Mouse (Mus musculus) heart, embryonic 15.5 days (tissue): ENCODE data around the gene Pif1. TPM values are rescaled to one million over a fixed set of nuclear protein-coding genes. Genes with fewer than 3 reads are reported as not detected.

Experiments used
- ATAC-seq: fragments of 200-750 bp; cut with Nextera tagmentation; replicated peaks from 2 replicates; pipeline ENCODE4 v1.8.0; 2017; ENCODE audit warnings: low read depth, moderate TSS enrichment; ENCODE audit not compliant: insufficient number of reproducible peaks, insufficient read depth, low FRiP score
- H3K27ac ChIP-seq: fragments of 300-500 bp; sonication (generic); 2 replicates; pipeline ENCODE4 v1.5.1; 2015; ENCODE audit warnings: mild to moderate bottlenecking, inconsistent platforms
- H3K27me3 ChIP-seq: fragments of 300-500 bp; sonication (generic); 2 replicates; pipeline ENCODE4 v1.6.1; 2015; ENCODE audit warnings: inconsistent platforms
- H3K36me3 ChIP-seq: fragments of 300-500 bp; sonication (generic); 2 replicates; pipeline ENCODE4 v1.6.1; 2015; ENCODE audit warnings: mild to moderate bottlenecking, inconsistent platforms
- H3K4me1 ChIP-seq: fragments of 300-500 bp; sonication (generic); replicated peaks from 2 replicates; pipeline ENCODE4 v1.6.1; 2015; ENCODE audit warnings: inconsistent platforms
- H3K4me2 ChIP-seq: fragments of 300-500 bp; sonication (generic); 2 replicates; pipeline ENCODE4 v1.6.1; 2015; ENCODE audit warnings: inconsistent platforms, mild to moderate bottlenecking, moderate library complexity
- H3K4me3 ChIP-seq: fragments of 300-500 bp; sonication (generic); 2 replicates; pipeline ENCODE4 v1.5.1; 2015; ENCODE audit warnings: mild to moderate bottlenecking, inconsistent platforms
- H3K9ac ChIP-seq: fragments of 300-500 bp; sonication (generic); 2 replicates; pipeline ENCODE4 v1.6.1; 2015; ENCODE audit warnings: mild to moderate bottlenecking, inconsistent platforms
- H3K9me3 ChIP-seq: fragments of 300-500 bp; sonication (generic); replicated peaks from 2 replicates; pipeline ENCODE4 v1.6.1; 2016; ENCODE audit warnings: inconsistent platforms
- WGBS: fragments of 180-500 bp; shearing (Covaris S2); methylation state at CpG from one replicate; pipeline ENCODE4 v1.1.7; 2015; ENCODE audit warnings: mixed read lengths; 5-methylcytosine and 5-hydroxymethylcytosine counted together
- polyA plus RNA-seq: library from polyadenylated mRNA; unstranded; fragments of >200 nt; fragmentation: Nextera tagmentation; extraction: Ambion mirVana; gene quantifications from 2 replicates; pipeline ENCODE4 v1.2.1, GENCODE M21; 2015

Pif1 gene
- 9.8 and 12.8 TPM in 2 replicates for polyA plus RNA-seq

GRCm38 (mm10) chr9:65586406-65587269, at the start of gene Pif1:
Gene Pif1, plus strand, starts transcription at chr9:65587160.
- Histone ChIP-seq H3K4me3 (peak within 1 kb of the TSS; percentile 67), H3K9me3 (no peaks in the 10 kb centered on the region), H3K36me3 (0 out of 2 replicates have a peak, but pooled peaks cover 5% of the 10 kb centered on the region), H3K4me2 (peak within 1 kb of the TSS; percentile 99), H3K27ac (peak within 1 kb of the TSS; percentile 57), H3K27me3 (no peaks in the 10 kb centered on the region), H3K4me1 (peaks cover 36% of the 10 kb centered on the region), H3K9ac (peak within 1 kb of the TSS; percentile 69)
- ATAC-seq = peak; percentile 77; the same call in 1 of the 2 replicates
- WGBS = 11% methylated on average over 28 of the region's 28 CpGs

- Histone ChIP-seq H3K4me1 (peaks cover 20% of the 10 kb centered on the region), H3K36me3 (no peaks in the 10 kb centered on the region), H3K9ac (no peak overlapping the region), H3K27me3 (no peaks in the 10 kb centered on the region), H3K27ac (no peak overlapping the region), H3K4me2 (no peak overlapping the region), H3K9me3 (no peaks in the 10 kb centered on the region), H3K4me3 (no peak overlapping the region)
- no peak for ATAC-seq
- 81% methylated on average over 8 of the region's 8 CpGs for WGBS
Observed at GRCm38 (mm10) chr9:65537901-65538630, 48.9 kb upstream of the Pif1 start.

DNA sequence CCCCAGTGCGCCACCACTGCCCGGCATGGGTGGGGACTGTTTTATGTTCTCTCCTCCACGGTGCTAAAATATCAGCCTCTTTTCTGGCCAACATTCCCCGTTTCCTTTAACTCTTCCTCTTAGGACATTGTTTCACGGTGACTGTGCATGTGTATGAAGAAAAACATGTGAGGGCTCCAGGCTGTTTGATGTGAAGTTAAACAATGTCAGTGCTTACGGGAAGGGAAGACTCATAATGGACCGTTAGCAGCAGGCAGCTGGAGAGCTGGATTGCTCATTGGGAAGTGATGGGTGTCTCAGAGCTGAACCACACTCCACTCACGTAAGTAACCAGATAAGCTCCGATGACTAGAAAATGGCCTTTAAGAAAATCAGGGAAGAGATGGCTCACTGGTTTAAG, 47.3 kb upstream of the Pif1 start:
- H3K36me3 ChIP-seq = no peaks in the 10 kb centered on the region
- H3K4me1 ChIP-seq = peaks cover 21% of the 10 kb centered on the region
- no peak overlapping the region for H3K9ac ChIP-seq
- H3K9me3 ChIP-seq = no peaks in the 10 kb centered on the region
- H3K27me3 ChIP-seq = no peaks in the 10 kb centered on the region
- H3K4me2 ChIP-seq = no peak overlapping the region
- ATAC-seq = no peak
- 71% methylated on average over 9 of the region's 9 CpGs for WGBS
- H3K27ac ChIP-seq = no peak overlapping the region
- H3K4me3 ChIP-seq = no peak overlapping the region

DNA sequence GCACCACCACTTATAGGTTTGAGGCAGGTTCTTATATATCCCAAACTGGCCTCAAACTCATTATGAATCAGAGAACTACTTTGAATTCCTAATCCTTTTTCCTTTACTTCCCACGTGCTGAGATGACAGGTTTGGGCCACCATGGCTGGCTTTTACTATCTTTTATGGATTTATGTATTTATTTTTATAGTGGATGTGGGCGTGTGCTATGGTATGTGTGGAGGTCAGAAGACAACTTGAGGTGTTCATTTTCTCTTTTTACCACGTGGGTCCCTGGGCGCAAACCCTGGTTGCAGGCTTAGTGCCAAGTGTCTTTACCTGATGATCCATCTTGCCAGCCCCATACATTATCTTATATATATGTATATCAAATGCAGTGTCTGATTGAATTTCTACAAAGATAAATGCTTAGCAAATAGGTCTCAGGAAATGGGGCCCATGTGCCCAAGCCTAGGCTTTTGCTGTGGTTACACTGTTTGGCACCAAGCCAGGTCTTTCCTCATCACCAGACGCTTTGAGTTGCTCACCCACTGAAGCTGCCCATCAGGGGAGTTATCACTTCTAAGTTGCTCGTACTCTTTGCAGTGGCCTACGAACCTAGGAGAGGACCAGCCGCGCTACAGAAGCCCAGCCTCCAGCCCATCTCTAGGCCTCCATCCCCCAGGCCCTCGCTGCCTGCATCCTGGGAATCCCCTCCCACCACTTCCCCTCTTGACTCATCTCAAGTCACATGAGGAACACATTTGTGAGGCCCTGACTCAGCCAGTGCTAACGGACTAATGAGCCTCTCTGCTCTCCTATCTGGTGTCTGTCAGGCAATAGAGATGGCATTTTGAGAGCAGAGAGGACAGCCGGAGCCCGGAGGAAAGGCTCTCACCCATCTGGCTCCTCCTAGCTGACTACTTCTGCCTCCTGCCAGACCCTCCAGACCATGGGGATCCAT, 45.6 kb upstream of the Pif1 start:
- Histone ChIP-seq H3K9me3 (no peaks in the 10 kb centered on the region), H3K27me3 (no peaks in the 10 kb centered on the region), H3K4me2 (peak overlapping the region; percentile 28; the same call in 1 of the 2 replicates), H3K27ac (peak overlapping the region; percentile 89), H3K36me3 (no peaks in the 10 kb centered on the region), H3K9ac (no peak overlapping the region), H3K4me1 (peaks cover 33% of the 10 kb centered on the region), H3K4me3 (no peak overlapping the region)
- ATAC-seq = peak; percentile 67; the same call in 1 of the 2 replicates
- WGBS = 28% methylated on average over 13 of the region's 13 CpGs

DNA sequence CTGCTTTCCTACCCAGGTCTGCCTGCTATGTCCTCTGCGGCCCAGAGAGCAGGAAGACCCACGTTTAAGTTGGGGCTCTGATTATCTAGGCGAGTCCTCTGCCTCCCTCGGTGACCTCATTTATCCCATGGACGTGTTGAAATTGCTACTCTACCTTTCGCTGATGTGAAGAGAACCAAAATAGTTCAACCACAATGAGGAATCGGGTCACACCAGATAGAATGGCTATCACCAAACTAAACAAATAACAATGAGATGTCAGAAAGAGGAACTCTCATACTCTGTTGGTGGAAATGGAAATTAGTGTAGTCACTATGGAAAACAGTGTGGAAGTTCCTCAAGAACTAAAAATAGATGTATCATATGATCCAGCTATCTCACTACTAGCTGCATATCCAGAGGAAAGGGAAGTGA, 44.8 kb upstream of the Pif1 start:
- Histone ChIP-seq H3K4me3 (no peak overlapping the region), H3K9ac (no peak overlapping the region), H3K4me2 (peak overlapping the region; percentile 28; the same call in 1 of the 2 replicates), H3K27ac (peak overlapping the region; percentile 89), H3K4me1 (peaks cover 40% of the 10 kb centered on the region), H3K9me3 (no peaks in the 10 kb centered on the region), H3K27me3 (no peaks in the 10 kb centered on the region), H3K36me3 (no peaks in the 10 kb centered on the region)
- ATAC-seq = peak; percentile 32; the same call in 1 of the 2 replicates
- 15% methylated on average over 7 of the region's 7 CpGs for WGBS

DNA sequence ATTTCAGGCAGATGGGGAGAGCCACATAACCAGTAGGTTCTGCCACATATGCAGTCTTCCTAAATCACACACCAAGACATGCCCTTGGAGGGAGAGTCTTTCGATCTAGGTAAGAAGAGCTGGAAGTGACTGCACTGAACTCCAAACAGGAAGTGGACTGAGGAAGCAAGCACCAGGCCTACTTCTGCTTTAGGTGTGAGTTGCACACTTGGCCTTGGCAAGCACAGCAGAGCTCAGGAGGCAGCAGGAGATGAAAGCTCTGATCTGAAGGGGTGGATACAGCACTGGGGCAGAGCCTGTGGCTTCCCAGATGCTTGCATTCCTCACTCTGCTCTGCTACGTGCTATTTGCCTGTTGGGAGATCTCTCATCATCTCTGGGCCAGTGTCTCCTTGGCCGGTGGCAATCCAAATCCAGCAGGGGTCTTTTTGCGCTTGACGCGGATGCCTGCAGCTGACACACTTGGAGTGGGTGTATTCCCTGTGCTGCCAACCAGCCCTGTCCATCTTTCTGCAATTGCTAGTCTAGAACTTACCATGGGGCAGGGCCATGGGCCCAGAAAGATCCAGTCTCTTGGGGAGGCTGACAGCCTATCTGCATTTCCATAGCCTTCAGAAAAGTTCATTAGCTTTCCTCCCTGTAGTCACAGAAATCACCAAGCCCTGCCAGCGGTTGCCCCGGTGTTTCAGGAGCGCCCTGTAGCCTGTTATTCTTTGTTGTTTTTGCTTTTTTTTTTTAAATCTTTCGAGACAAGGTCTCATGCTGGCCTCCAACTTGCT, 41.1 kb upstream of the Pif1 start:
- Histone ChIP-seq H3K4me1 (peaks cover 65% of the 10 kb centered on the region), H3K4me3 (no peak overlapping the region), H3K9ac (peak overlapping the region; percentile 16; the same call in 1 of the 2 replicates), H3K4me2 (no peak overlapping the region), H3K27ac (peak overlapping the region; percentile 53), H3K9me3 (no peaks in the 10 kb centered on the region), H3K27me3 (no peaks in the 10 kb centered on the region), H3K36me3 (no peaks in the 10 kb centered on the region)
- no peak for ATAC-seq
- WGBS = 60% methylated on average over 10 of the region's 10 CpGs

DNA sequence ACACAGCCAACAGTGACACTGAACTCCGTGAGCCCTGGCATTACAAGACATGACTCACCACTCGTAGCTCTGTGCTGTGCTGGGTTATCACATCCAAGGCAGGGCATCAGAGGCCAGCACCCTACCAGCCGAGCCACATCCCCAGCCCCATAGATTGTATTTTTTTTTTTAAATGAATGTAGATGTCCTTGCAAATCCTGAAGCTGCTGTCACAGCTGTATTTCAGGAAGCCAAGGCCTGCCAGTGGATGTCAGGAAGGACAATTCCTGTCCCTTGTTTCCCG, 40.6 kb upstream of the Pif1 start:
- Histone ChIP-seq H3K36me3 (no peaks in the 10 kb centered on the region), H3K4me2 (no peak overlapping the region), H3K9ac (peak overlapping the region; percentile 16; the same call in 1 of the 2 replicates), H3K27me3 (no peaks in the 10 kb centered on the region), H3K27ac (peak overlapping the region; percentile 53; the same call in 1 of the 2 replicates), H3K4me3 (no peak overlapping the region), H3K4me1 (peaks cover 67% of the 10 kb centered on the region), H3K9me3 (no peaks in the 10 kb centered on the region)
- ATAC-seq = no peak
- 31% methylated on average over 4 of the region's 4 CpGs for WGBS

DNA sequence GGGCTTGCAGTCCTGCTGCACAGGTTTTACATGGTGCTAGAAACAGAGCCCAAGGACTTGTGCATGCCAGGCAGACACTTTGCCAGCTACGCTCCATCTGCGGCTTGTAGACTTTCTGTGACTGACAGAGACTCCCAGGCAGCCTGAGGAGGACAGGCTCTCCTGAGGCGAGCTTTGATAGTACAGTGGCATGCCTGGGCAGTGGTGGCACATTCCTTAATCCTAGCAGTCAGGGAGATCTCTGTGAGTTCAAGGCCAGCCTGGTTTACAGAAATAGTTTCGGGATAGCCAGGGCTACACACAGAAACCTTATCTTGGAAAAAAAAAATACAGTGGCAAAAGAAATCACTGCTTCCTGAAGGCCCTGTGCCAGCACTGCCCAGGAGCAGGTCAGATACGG, 39.8 kb upstream of the Pif1 start:
- 0 out of 2 replicates have a peak overlapping the region, but pooled peaks have one; percentile 53 for H3K27ac ChIP-seq
- WGBS = 73% methylated on average over 5 of the region's 5 CpGs

DNA sequence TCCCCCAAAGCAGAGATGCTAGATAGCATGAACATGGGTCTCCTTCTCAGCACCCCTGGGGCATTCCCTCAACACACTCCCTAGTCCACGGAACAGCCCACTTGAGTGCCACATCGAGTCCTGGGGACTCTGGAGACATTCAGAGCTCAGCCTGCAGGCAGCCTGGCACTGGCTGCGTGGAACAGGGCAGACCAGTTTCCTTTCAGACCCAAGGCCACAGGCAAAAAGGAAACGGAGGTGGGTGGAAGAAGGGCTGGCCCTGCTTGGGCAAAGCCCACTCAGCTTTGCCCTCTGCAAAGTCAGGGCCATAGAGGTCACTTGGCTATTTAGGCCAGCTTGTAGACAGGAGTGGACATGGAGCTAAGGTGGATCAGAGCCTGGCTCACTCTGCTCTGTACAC, 39.1 kb upstream of the Pif1 start:
- H3K36me3 ChIP-seq = no peaks in the 10 kb centered on the region
- peaks cover 64% of the 10 kb centered on the region for H3K4me1 ChIP-seq
- ATAC-seq = no peak

More for the DNA sequence above, 39.8 kb upstream of the Pif1 start:
- ATAC-seq = no peak
- Histone ChIP-seq H3K9me3 (no peaks in the 10 kb centered on the region), H3K9ac (no peak overlapping the region), H3K4me3 (no peak overlapping the region), H3K4me2 (no peak overlapping the region), H3K4me1 (peaks cover 67% of the 10 kb centered on the region), H3K36me3 (no peaks in the 10 kb centered on the region), H3K27me3 (no peaks in the 10 kb centered on the region)

DNA sequence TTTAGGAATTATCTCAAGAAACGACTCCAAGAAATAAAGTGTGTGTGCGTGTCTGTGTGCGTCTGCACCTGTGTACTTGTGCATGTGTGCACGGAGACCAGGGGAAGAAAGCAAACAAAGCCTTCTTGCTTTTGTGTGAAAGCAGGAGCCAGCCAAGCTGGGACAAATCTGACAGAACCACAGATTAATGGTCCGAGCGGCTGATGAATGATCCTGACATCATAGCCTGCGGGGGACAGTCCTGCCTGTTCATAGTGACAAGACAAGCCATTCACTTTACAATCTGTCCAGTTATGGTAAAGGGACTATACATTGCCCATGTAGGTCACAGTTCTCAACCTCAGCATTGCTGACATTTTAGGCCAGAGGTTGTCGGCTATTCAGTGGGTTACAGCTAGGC, 38.6 kb upstream of the Pif1 start:
- Histone ChIP-seq H3K9me3 (no peaks in the 10 kb centered on the region), H3K4me1 (peaks cover 61% of the 10 kb centered on the region)
- ATAC-seq = no peak

More for the DNA sequence above, 39.1 kb upstream of the Pif1 start:
- Histone ChIP-seq H3K9ac (no peak overlapping the region; the same call in 1 of the 2 replicates), H3K4me2 (no peak overlapping the region), H3K9me3 (no peaks in the 10 kb centered on the region), H3K4me3 (no peak overlapping the region), H3K27me3 (no peaks in the 10 kb centered on the region), H3K27ac (0 out of 2 replicates have a peak overlapping the region, but pooled peaks have one; percentile 13)
- 63% methylated on average over 4 of the region's 4 CpGs for WGBS

More for the DNA sequence above, 38.6 kb upstream of the Pif1 start:
- H3K4me3 ChIP-seq = no peak overlapping the region
- WGBS = 78% methylated on average over 8 of the region's 8 CpGs
- H3K9ac ChIP-seq = no peak overlapping the region; the same call in 1 of the 2 replicates
- no peak overlapping the region for H3K27ac ChIP-seq
- H3K4me2 ChIP-seq = no peak overlapping the region
- H3K36me3 ChIP-seq = no peaks in the 10 kb centered on the region
- no peaks in the 10 kb centered on the region for H3K27me3 ChIP-seq
